Mouse (Mus musculus) hindbrain, embryonic 14.5 days (tissue): ENCODE results near the gene Foxc1. TPM values are rescaled to one million over a fixed set of nuclear protein-coding genes. Genes with fewer than 3 reads are reported as not detected.
A peak's percentile ranks its signal among the peaks of the same experiment; 100 is the strongest.

ENCODE experiments used
- ATAC-seq: fragments of 200-750 bp; cut with Nextera tagmentation; 2 replicates; pipeline ENCODE4 v1.8.0; 2017; ENCODE audit warnings: moderate number of reproducible peaks, mild to moderate bottlenecking, moderate TSS enrichment, moderate library complexity; ENCODE audit not compliant: low FRiP score
- DNase-seq: peaks from one replicate; pipeline ENCODE4 v3.0.0-alpha.2; 2015; ENCODE audit warnings: low spot score
- H3K27ac ChIP-seq: fragments of 300-500 bp; sonication (generic); 2 replicates; pipeline ENCODE4 v1.5.1; 2014; ENCODE audit warnings: mild to moderate bottlenecking, moderate library complexity
- H3K27me3 ChIP-seq: fragments of 300-500 bp; sonication (generic); 2 replicates; pipeline ENCODE4 v1.6.1; 2014; ENCODE audit warnings: mild to moderate bottlenecking, low read length, mixed read lengths; ENCODE audit not compliant: control insufficient read depth, insufficient read depth
- H3K36me3 ChIP-seq: fragments of 300-500 bp; sonication (generic); replicated peaks from 2 replicates; pipeline ENCODE4 v1.6.1; 2014; ENCODE audit not compliant: control insufficient read depth, insufficient read depth
- H3K4me1 ChIP-seq: fragments of 300-500 bp; sonication (generic); replicated peaks from 2 replicates; pipeline ENCODE4 v1.6.1; 2014; ENCODE audit warnings: antibody characterized with exemption, low read length, mixed read lengths; ENCODE audit not compliant: control insufficient read depth, insufficient read depth
- H3K4me2 ChIP-seq: fragments of 300-500 bp; sonication (generic); replicated peaks from 2 replicates; pipeline ENCODE4 v1.6.1; 2014; ENCODE audit warnings: mild to moderate bottlenecking, moderate library complexity
- H3K4me3 ChIP-seq: fragments of 300-500 bp; sonication (generic); replicated peaks from 2 replicates; pipeline ENCODE4 v1.5.1; 2014; ENCODE audit warnings: mild to moderate bottlenecking, low read length
- H3K9ac ChIP-seq: fragments of 300-500 bp; sonication (generic); 2 replicates; pipeline ENCODE4 v1.6.1; 2014
- H3K9me3 ChIP-seq: fragments of 300-500 bp; sonication (generic); 2 replicates; pipeline ENCODE4 v1.6.1; 2016; ENCODE audit warnings: low read length; ENCODE audit not compliant: control insufficient read depth
- WGBS: fragments of 180-500 bp; shearing (Covaris S2); extraction: QIAGEN DNeasy Blood & Tissue Kit; methylation state at CpG from one replicate; pipeline ENCODE4 v1.1.7; 2014; 5-methylcytosine and 5-hydroxymethylcytosine counted together
- polyA plus RNA-seq: library from polyadenylated mRNA; unstranded; fragments of >200 nt; fragmentation: Nextera tagmentation; extraction: Ambion mirVana; gene quantifications from 2 replicates; pipeline ENCODE4 v1.2.1, GENCODE M21; 2014

Gene Foxc1
- polyA plus RNA-seq, 1 experiment from 2014 or later = 2.9 TPM

DNA sequence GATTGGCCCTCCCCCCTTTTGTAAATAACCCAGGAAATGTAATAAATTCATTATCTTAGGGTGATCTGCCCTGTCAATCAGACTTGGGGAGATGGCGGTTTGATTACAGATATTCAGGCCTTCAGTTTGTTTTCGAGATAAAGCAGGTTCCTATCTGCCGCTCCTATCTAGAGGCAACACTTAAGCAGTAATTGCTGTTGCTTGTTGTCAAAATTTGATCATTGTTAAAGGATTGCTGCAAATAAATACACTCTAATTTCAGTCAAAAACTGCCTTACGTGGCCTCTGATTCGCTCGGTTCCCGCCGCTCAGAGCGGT is 3.9 kb downstream of the Foxc1 start:
- no peak overlapping the region for H3K4me2 ChIP-seq

DNA sequence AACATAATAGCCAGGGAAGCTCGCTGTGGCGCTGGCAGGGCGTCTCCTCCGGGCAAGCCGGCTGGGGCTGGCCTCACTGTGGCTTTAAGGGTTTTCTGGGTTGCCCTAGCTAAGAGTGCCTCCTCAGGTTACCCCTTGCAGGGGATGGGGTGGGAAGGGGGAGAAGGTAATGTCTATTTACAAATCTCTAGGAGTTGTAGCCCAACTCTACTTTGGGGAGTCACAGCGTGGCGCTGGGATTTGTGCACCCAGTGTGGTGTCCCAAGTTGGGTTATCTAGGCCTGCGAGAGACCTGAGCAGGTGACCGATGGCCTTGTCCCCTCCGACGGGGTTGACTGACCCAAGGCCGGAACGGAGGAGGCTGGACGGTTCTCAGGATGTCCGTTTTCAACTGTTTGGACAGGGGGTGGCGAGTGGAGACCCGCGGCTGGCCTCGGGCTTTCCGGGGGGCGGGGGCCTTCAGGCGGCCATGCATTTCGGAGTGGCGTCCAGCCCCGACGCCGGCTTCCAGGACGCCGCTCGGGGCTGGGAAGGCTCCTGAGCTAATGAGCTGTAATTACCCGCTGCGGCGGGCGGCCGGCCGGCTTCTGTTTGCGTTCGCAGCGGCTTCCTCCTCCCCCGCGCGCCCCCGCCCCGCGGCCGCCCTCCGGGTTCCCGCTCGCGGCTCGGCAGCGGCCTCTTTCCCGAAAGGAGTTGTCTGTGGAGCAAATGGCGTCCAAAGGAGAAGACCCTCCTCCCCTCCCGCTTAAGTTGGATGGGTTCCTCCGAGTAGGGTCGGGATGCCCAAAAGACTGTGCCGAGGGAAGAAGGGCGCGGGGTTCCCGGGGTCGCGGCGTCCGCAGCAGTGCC is 4.5 kb downstream of the Foxc1 start:
- Histone ChIP-seq H3K36me3 (no peaks in the 10 kb centered on the region), H3K9ac (peak overlapping the region; percentile 40), H3K9me3 (no peaks in the 10 kb centered on the region), H3K27ac (peak overlapping the region; percentile 32; the same call in 1 of the 2 replicates), H3K4me3 (peak overlapping the region; percentile 33), H3K27me3 (peaks cover 94% of the 10 kb centered on the region), H3K4me1 (peaks cover 14% of the 10 kb centered on the region; the same call in 1 of the 2 replicates), H3K4me2 (peak overlapping the region; percentile 44)
- DNase-seq (no peak), ATAC-seq (no peak)
- WGBS = 1% methylated on average over 57 of the region's 65 CpGs

More for the DNA sequence above, 3.9 kb downstream of the Foxc1 start:
- WGBS = 2% methylated on average over 9 of the region's 9 CpGs
- Histone ChIP-seq H3K9me3 (no peaks in the 10 kb centered on the region), H3K27me3 (peaks cover 94% of the 10 kb centered on the region), H3K4me3 (peak overlapping the region; percentile 33), H3K36me3 (no peaks in the 10 kb centered on the region), H3K27ac (peak overlapping the region; percentile 32; the same call in 1 of the 2 replicates), H3K4me1 (peaks cover 14% of the 10 kb centered on the region; the same call in 1 of the 2 replicates), H3K9ac (peak overlapping the region; percentile 40)
- no peak for ATAC-seq
- peak; percentile 45 for DNase-seq

DNA sequence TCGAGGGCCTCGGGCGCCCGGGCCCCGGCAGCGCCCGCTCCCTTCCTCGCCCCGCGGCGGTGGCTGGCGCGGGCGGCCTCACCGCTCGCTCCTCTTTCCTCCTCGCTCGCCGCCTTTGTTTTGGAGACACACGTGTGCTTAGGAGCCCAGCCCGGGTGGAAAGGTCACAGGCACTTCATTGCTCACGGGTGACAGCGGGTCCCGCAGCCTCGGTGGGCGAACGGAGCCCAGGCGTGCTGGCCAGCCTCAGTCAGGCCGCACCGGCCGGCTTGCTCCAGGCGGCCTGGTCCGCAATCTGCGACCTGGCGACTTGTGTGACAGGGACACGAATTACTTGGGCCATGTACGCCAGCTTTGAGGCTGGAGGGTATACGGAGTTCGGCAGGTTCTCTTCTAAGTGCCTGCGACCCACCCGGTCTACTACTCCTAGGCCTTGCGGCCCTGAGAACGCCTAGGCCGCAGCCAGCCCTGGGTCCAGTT is 5.1 kb downstream of the Foxc1 start:
- peaks cover 10% of the 10 kb centered on the region; the same call in 1 of the 2 replicates for H3K4me1 ChIP-seq
- 4% methylated on average over 44 of the region's 44 CpGs for WGBS
- peak overlapping the region; percentile 44 for H3K4me2 ChIP-seq
- peak overlapping the region; percentile 40 for H3K9ac ChIP-seq
- peak overlapping the region; percentile 10; the same call in 1 of the 2 replicates for H3K27ac ChIP-seq
- no peaks in the 10 kb centered on the region for H3K9me3 ChIP-seq
- H3K4me3 ChIP-seq = peak overlapping the region; percentile 33
- DNase-seq = no peak
- ATAC-seq = no peak
- peaks cover 94% of the 10 kb centered on the region for H3K27me3 ChIP-seq
- no peaks in the 10 kb centered on the region for H3K36me3 ChIP-seq

GRCm38 (mm10) chr13:31812701-31813100 is 6.3 kb downstream of the Foxc1 start:
- Histone ChIP-seq H3K9me3 (no peaks in the 10 kb centered on the region), H3K4me1 (peaks cover 5% of the 10 kb centered on the region; the same call in 1 of the 2 replicates), H3K27me3 (peaks cover 94% of the 10 kb centered on the region), H3K4me2 (peak overlapping the region; percentile 44), H3K27ac (no peak overlapping the region), H3K36me3 (no peaks in the 10 kb centered on the region), H3K9ac (0 out of 2 replicates have a peak overlapping the region, but pooled peaks have one; percentile 22), H3K4me3 (no peak overlapping the region)
- 39% methylated on average over 2 of the region's 2 CpGs for WGBS
- ATAC-seq (no peak), DNase-seq (no peak)

DNA sequence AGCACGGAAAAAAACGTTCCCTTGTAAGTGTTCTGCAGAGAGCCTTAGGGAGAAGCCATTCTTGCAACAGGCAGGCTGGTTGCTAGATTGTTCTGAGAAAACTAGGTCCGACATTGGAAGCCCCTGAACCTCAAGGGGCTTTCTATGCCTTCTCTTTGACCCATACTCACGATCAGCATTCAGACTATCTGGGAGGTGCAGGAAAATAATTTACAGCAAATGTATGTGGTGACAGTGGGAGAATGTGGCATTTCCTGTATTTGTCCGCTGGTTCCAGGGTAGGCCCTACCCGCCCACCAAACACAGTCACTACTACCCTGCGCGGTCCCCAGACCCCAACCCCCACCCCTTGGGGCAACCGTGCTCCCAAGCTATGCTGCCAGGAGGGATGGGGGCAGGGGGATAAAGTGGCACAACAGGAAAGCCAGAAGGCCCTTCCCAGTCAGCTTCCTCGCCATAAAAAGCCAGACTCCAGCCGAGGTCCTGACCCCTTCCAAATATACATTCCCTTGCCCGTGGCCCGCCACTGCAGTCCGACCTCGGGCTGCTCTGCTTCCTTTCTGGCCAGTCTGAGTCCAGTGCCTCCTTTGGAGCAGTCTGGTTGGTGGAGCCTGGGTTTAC is 9.1 kb downstream of the Foxc1 start:
- H3K27ac ChIP-seq = peak overlapping the region; percentile 47; the same call in 1 of the 2 replicates
- no peak for DNase-seq
- ATAC-seq = no peak
- H3K27me3 ChIP-seq = peaks cover 95% of the 10 kb centered on the region
- H3K4me2 ChIP-seq = 0 out of 2 replicates have a peak overlapping the region, but pooled peaks have one; percentile 17
- WGBS = 32% methylated on average over 15 of the region's 15 CpGs
- H3K4me1 ChIP-seq = peaks cover 5% of the 10 kb centered on the region; the same call in 1 of the 2 replicates
- no peak overlapping the region for H3K4me3 ChIP-seq
- H3K36me3 ChIP-seq = no peaks in the 10 kb centered on the region
- no peaks in the 10 kb centered on the region for H3K9me3 ChIP-seq
- no peak overlapping the region for H3K9ac ChIP-seq

- no peak overlapping the region for H3K27ac ChIP-seq
These were observed 11.9 kb downstream of the Foxc1 start for GRCm38 (mm10) chr13:31818337-31818736.

GRCm38 (mm10) chr13:31819664-31820405 is 13.4 kb downstream of the Foxc1 start:
- no peak for DNase-seq
- ATAC-seq = no peak
- no peaks in the 10 kb centered on the region for H3K9me3 ChIP-seq
- 34% methylated on average over 14 of the region's 14 CpGs for WGBS
- no peak overlapping the region for H3K9ac ChIP-seq
- no peak overlapping the region for H3K27ac ChIP-seq
- H3K27me3 ChIP-seq = peaks cover 61% of the 10 kb centered on the region
- no peak overlapping the region for H3K4me2 ChIP-seq
- H3K4me3 ChIP-seq = no peak overlapping the region
- 0 out of 2 replicates have a peak, but pooled peaks cover 3% of the 10 kb centered on the region for H3K4me1 ChIP-seq
- H3K36me3 ChIP-seq = no peaks in the 10 kb centered on the region

More at GRCm38 (mm10) chr13:31818337-31818736, 11.9 kb downstream of the Foxc1 start:
- ATAC-seq = no peak
- no peak overlapping the region for H3K4me2 ChIP-seq
- H3K9ac ChIP-seq = no peak overlapping the region
- 53% methylated on average over 7 of the region's 7 CpGs for WGBS
- H3K9me3 ChIP-seq = no peaks in the 10 kb centered on the region
- no peak for DNase-seq
- H3K4me3 ChIP-seq = no peak overlapping the region
- H3K27me3 ChIP-seq = peaks cover 76% of the 10 kb centered on the region
- 0 out of 2 replicates have a peak, but pooled peaks cover 3% of the 10 kb centered on the region for H3K4me1 ChIP-seq
- no peaks in the 10 kb centered on the region for H3K36me3 ChIP-seq

DNA sequence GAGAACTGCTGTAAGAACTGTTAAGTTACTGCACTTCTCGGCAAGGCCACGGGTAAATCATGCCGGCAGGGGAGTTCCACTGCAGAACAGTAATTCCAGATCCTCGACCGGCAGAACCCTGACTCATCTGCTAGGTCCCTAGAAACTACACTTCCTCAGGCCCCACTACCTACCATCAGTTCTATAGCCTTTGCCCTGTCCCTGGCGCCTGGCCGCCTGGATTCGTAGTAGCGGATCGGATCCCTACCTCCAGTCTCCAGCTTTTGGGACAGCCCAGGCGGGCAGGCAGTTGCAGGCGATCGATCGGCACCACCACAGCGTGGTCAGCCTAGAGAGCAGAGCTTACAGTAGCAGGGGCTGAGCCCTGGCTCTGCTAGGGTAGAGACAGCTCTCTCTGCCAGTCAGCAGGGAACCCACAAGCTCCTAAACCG is 14.2 kb downstream of the Foxc1 start:
- Histone ChIP-seq H3K4me1 (0 out of 2 replicates have a peak, but pooled peaks cover 3% of the 10 kb centered on the region), H3K27ac (no peak overlapping the region; the same call in 1 of the 2 replicates), H3K36me3 (no peaks in the 10 kb centered on the region), H3K27me3 (peaks cover 53% of the 10 kb centered on the region), H3K4me3 (peak overlapping the region; percentile 22), H3K4me2 (peak overlapping the region; percentile 51), H3K9ac (peak overlapping the region; percentile 53), H3K9me3 (no peaks in the 10 kb centered on the region)
- 2% methylated on average over 16 of the region's 16 CpGs for WGBS
- ATAC-seq (peak; percentile 78; the same call in 1 of the 2 replicates), DNase-seq (no peak)
